Mouse (Mus musculus): ENCODE data around the gene Tmtc2.

DNA sequence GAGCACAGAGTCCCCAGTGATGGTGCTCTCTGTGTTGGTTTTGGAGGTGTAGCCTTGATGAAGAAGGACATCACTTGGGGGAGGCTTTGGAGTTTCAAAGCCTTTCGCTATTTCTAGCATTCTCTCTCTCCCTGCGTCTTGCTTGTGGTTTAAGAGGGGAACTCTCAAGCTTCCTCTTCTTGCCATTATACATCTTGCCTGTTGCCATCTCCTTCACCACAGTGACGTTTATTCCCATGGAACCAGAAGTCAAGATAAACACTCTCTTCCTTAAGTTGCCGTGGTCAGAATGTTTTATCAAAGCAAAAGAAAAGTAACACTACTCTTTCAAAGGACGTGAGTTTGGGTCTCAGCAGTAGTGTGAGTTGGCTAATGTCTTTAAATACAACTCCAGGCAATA lies 387.6 kb downstream of the Tmtc2 start:
- TF ChIP-seq CTCF (IDR thresholded peaks at IDR 0.05; ENCODE audit: low read depth), result no peak
- no peak for TF ChIP-seq EP300 (optimal IDR thresholded peaks at IDR 0.05)

All from stomach, postnatal 0 days (tissue).